Mouse (Mus musculus) megakaryocyte, embryonic 14.5 days (primary cell): ENCODE results near the gene Cluh.

Source experiments
- FLI1 ChIP-seq: IDR thresholded peaks from 2 replicates; pipeline ENCODE4 v1.6.1; 2012; ENCODE audit warnings: low read length, inconsistent platforms, mixed read lengths
- GATA1 ChIP-seq: IDR thresholded peaks from 3 replicates; pipeline ENCODE4 v1.6.1; 2012; ENCODE audit warnings: mixed read lengths, low read length, inconsistent platforms, borderline replicate concordance

GRCm38 (mm10) chr11:74625333-74625732, 24.0 kb upstream of the Cluh start:
- TF ChIP-seq FLI1: no peak
- TF ChIP-seq GATA1: no peak
